Mouse (Mus musculus) kidney, postnatal 0 days (tissue): ENCODE measurements around the gene Mindy3. TPM values are rescaled to one million over a fixed set of nuclear protein-coding genes. Genes with fewer than 3 reads are reported as not detected.

Experiments
- ATAC-seq: fragments of 200-750 bp; cut with Nextera tagmentation; replicated peaks from 2 replicates; pipeline ENCODE4 v1.8.0; 2017; ENCODE audit warnings: low read depth, moderate number of reproducible peaks, moderate TSS enrichment, moderate library complexity; ENCODE audit not compliant: low FRiP score
- DNase-seq: peaks from one replicate; pipeline ENCODE4 v3.0.0-alpha.2; 2016; ENCODE audit warnings: low spot score
- H3K27ac ChIP-seq: fragments of 300-500 bp; sonication (generic); 2 replicates; pipeline ENCODE4 v1.5.1; 2014; ENCODE audit warnings: mild to moderate bottlenecking
- H3K27me3 ChIP-seq: fragments of 300-500 bp; sonication (generic); 2 replicates; pipeline ENCODE4 v1.6.1; 2014; ENCODE audit warnings: low read length, mixed read lengths; ENCODE audit not compliant: insufficient read depth
- H3K36me3 ChIP-seq: fragments of 300-500 bp; sonication (generic); 2 replicates; pipeline ENCODE4 v1.6.1; 2014; ENCODE audit warnings: low read length, mixed read lengths; ENCODE audit not compliant: insufficient read depth
- H3K4me1 ChIP-seq: fragments of 300-500 bp; sonication (generic); replicated peaks from 2 replicates; pipeline ENCODE4 v1.6.1; 2014; ENCODE audit warnings: antibody characterized with exemption, low read length, mixed read lengths; ENCODE audit not compliant: insufficient read depth
- H3K4me2 ChIP-seq: fragments of 300-500 bp; sonication (generic); 2 replicates; pipeline ENCODE4 v1.6.1; 2014; ENCODE audit warnings: mild to moderate bottlenecking, low read length, moderate library complexity, mixed read lengths
- H3K4me3 ChIP-seq: fragments of 300-500 bp; sonication (generic); replicated peaks from 2 replicates; pipeline ENCODE4 v1.5.1; 2014; ENCODE audit warnings: low read depth, low read length
- H3K9ac ChIP-seq: fragments of 300-500 bp; sonication (generic); 2 replicates; pipeline ENCODE4 v1.6.1; 2014; ENCODE audit warnings: low read depth, low read length
- H3K9me3 ChIP-seq: fragments of 300-500 bp; sonication (generic); replicated peaks from 2 replicates; pipeline ENCODE4 v1.6.1; 2016; ENCODE audit warnings: low read length, inconsistent platforms, mixed read lengths
- CTCF ChIP-seq: IDR thresholded peaks from 2 replicates; pipeline ENCODE4 v1.5.1; 2016; ENCODE audit warnings: antibody characterized with exemption, low read depth, mild to moderate bottlenecking, moderate library complexity
- WGBS: fragments of 180-500 bp; shearing (Covaris S2); extraction: QIAGEN DNeasy Blood & Tissue Kit; methylation state at CpG from one replicate; pipeline ENCODE4 v1.1.7; 2014; 5-methylcytosine and 5-hydroxymethylcytosine counted together
- polyA plus RNA-seq: library from polyadenylated mRNA; unstranded; fragments of >200 nt; fragmentation: Nextera tagmentation; extraction: Ambion mirVana; gene quantifications from 2 replicates; pipeline ENCODE4 v1.2.1, GENCODE M21; 2015

Gene Mindy3
- polyA plus RNA-seq, 1 experiment from 2014 or later: 39.5 TPM

DNA sequence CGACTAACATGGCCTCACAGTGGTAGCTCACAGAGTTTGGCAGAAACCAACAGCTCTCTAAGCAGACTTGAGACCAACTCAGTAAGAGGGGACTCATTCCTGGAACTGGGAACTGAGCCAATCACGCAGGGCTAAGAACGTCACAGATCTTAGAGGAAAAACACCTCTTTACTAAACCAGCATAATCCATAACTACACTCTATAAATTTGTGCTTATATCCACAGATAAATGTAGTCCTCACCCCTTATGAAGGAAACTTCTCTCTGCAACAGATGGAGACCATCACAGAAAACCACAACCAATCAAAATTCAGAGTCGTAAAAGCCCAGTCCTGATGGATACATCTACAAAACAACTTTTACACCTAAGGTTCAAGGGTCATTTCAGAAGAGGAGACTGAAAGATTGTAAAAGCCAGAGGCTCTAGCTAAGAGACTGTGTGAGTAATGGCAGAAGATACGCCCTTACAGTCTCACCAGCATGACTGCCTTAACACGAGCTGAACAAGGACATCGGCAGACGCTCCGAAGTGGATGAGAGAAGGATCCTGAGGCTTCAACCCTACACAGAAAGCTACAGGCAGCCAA, 114.1 kb downstream of the Mindy3 start:
- H3K4me3 ChIP-seq: no peak overlapping the region
- H3K36me3 ChIP-seq: no peaks in the 10 kb centered on the region
- H3K9me3 ChIP-seq: no peaks in the 10 kb centered on the region
- H3K4me1 ChIP-seq: no peaks in the 10 kb centered on the region
- WGBS: 54% methylated on average over 9 of the region's 9 CpGs
- no peak overlapping the region for H3K27ac ChIP-seq
- no peak overlapping the region for H3K4me2 ChIP-seq
- no peak for ATAC-seq
- DNase-seq: no peak
- H3K27me3 ChIP-seq: no peaks in the 10 kb centered on the region
- no peak overlapping the region for H3K9ac ChIP-seq
- no peak for TF ChIP-seq CTCF

DNA sequence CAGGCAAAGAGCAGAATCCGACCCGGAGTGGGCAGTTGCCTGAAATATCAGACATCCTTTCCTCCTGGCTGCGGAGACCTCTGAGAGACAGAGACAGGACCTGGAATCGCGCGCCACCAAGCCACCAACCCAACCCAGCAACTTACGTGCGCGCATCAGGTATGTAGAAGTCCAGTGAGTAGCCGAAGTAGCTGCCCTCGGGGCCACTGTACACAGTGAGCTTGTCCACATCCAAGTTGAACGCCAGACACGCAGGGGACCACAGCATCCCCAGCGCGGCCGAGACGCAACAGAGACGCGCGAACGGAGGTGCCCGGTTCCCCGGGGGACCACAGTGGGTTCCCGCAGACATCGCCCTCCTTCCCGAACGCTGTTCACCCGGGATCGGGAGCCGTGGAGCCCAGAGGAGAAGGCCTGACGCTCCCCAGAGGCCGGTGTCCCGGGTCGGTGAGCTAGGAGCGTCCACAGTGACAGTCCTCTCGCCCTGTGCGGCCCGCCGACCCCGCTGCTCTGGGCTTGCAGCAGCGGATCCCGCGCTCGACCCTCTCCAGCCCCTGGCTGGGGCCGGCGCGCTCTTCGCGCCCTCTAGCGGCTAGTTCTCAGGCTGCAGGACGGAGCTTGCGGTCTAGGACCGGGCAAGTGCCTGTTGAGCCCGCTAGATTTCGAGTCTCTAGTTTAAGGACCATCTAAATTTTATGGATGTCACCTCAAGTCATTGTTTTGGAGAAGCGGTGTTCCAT, 117.7 kb downstream of the Mindy3 start, which contains the start of gene Itga8:
Gene Itga8 (minus strand): TSS at position 492 of the 740 bp plus-strand sequence.
- Histone ChIP-seq H3K27ac (peak within 1 kb of the TSS; percentile 27; the same call in 1 of the 2 replicates), H3K9ac (peak within 1 kb of the TSS; percentile 64), H3K4me1 (0 out of 2 replicates have a peak, but pooled peaks cover 5% of the 10 kb centered on the region), H3K4me2 (peak within 1 kb of the TSS; percentile 84), H3K27me3 (no peaks in the 10 kb centered on the region), H3K36me3 (no peaks in the 10 kb centered on the region), H3K9me3 (no peaks in the 10 kb centered on the region), H3K4me3 (peak within 1 kb of the TSS; percentile 65)
- peak; percentile 91 for DNase-seq
- peak; percentile 96 for TF ChIP-seq CTCF
- peak; percentile 92 for ATAC-seq
- under 1% methylated on average over 53 of the region's 56 CpGs for WGBS

DNA sequence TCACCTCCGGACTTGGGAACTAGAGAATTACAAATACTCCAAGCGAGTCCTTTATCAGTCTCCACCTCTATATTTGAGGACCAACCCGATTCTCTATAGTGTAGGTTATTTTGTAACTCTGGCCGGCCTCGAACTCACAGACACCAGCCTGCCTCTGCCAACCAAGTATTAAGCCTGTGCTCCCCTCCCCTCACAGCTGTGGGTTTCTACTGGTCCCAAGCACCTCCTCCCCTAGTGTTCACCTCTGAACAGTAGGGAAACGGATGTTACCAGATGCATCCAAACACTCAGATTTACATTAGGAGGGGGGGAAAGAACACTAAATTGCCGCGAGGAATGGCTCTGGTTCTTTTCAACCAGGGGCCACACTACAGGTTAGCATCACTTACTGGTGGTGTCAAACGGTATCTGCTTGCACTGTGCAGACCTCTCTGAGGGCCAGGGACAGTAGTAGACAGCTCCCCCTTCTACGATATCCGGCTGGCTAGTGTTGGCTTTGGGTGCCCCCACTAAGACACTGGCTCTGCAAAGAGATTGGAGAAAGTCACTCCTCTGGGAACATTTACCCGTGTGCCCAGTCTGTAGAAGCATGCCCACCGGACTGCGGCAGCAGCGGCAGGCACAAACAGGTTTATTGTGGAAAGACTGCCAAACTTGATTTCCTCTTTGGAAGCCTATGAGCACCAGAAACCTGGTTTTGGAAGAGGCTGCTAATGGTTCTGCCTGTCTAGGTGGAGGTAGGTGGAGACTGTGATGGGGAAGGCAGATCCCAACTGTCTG, 118.6 kb downstream of the Mindy3 start:
- no peaks in the 10 kb centered on the region for H3K9me3 ChIP-seq
- DNase-seq: peak; percentile 53
- H3K4me2 ChIP-seq: peak overlapping the region; percentile 84
- 0 out of 2 replicates have a peak, but pooled peaks cover 5% of the 10 kb centered on the region for H3K4me1 ChIP-seq
- no peaks in the 10 kb centered on the region for H3K36me3 ChIP-seq
- 0 out of 2 replicates have a peak overlapping the region, but pooled peaks have one; percentile 27 for H3K27ac ChIP-seq
- no peak for ATAC-seq
- H3K27me3 ChIP-seq: no peaks in the 10 kb centered on the region
- H3K4me3 ChIP-seq: peak overlapping the region; percentile 65
- WGBS: 43% methylated on average over 15 of the region's 15 CpGs
- peak overlapping the region; percentile 64 for H3K9ac ChIP-seq
- no peak for TF ChIP-seq CTCF

DNA sequence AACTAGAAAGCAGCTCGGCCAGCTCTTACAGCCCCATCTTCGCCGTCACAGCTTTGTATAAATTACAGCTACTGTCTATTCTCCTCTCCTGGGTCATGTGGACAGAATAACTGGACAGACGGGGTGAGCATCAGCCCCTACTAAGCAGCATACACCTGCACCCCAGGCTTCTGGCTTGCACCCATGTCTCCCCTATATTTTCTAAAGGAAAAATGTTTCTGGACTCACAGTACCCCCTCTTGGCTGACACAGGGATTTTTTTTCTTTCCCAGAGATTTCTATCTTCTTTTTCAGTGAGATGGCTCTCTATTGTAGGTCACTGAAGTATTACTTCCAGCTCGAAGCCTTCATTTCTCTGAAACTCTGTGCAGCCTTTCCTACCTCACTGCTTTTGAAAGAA, 122.0 kb downstream of the Mindy3 start:
- Histone ChIP-seq H3K4me2 (no peak overlapping the region), H3K36me3 (no peaks in the 10 kb centered on the region), H3K27me3 (no peaks in the 10 kb centered on the region), H3K4me3 (no peak overlapping the region), H3K9ac (no peak overlapping the region), H3K27ac (no peak overlapping the region), H3K9me3 (no peaks in the 10 kb centered on the region), H3K4me1 (peaks cover 14% of the 10 kb centered on the region; the same call in 1 of the 2 replicates)
- 73% methylated on average over 5 of the region's 5 CpGs for WGBS
- no peak for ATAC-seq
- peak; percentile 45 for TF ChIP-seq CTCF
- no peak for DNase-seq

Other genes starting within 250 kb of the Mindy3 start
- gene Itga8, start 117.5 kb downstream of the Mindy3 start, polyA plus RNA-seq: 37.4 and 40.3 TPM in 2 replicates